Mouse (Mus musculus): ENCODE measurements at regions not wholly inside any gene's neighbourhood (a gene's known extent, or its start where the extent isn't known, plus 50 kb on each side); places are given as distances from the start of the nearest gene placed in this dataset.

- TF ChIP-seq MYC (IDR thresholded peaks at IDR 0.05; ENCODE audit: low read depth, low read length) (no peak), USF1 (IDR thresholded peaks at IDR 0.05; ENCODE audit: low read depth, low read length) (no peak)
Measured at GRCm38 (mm10) chr15:68014605-68015305, 1514.0 kb upstream of the Lrrc6 start.

Data from CH12.LX (cell line).